Mouse (Mus musculus): Measurements from ENCODE around the gene Trmt44.

DNA sequence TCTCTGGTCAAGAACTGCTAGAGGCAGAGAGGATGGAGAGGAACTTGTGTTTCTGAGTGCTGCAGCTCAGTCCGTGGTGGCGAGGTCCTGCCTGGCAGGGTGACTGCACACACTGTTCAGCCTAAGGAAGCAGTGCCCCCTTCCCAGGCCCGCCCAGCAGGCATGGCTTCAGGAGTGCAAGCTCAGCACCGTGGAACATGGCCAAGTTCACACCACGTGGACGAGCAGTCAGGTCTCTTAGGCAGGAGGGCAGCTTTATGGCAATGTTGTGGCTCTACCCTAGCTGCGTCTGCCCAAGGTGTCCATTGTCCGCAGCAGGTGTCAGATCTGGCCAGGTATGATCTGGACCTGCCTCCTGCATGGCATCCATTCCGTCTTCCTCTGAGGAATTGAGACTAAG, 36.3 kb upstream of the Trmt44 start:
- no peak for TF ChIP-seq POLR2A (IDR thresholded peaks at IDR 0.05; ENCODE audit: borderline replicate concordance, insufficient read depth, low read length)
- no peak for TF ChIP-seq CTCF (IDR thresholded peaks at IDR 0.05; ENCODE audit: borderline replicate concordance, insufficient read depth, low read depth, low read length)

Measured in cerebellum, adult 2 months (tissue).